Mouse (Mus musculus) right cerebral cortex, postnatal 4 days (tissue): ENCODE measurements around the gene Zranb1.
A peak's percentile ranks its signal among the peaks of the same experiment; 100 is the strongest.

Experiments used
- DNase-seq: peaks from one replicate; pipeline ENCODE4 v3.0.0-alpha.2; 2022

Gene Zranb1

GRCm38 (mm10) chr7:132931560-132932351 lies 814 bp downstream of the Zranb1 start:
- DNase-seq = peak; percentile 36

GRCm38 (mm10) chr7:132933331-132933730 lies 2.4 kb downstream of the Zranb1 start:
- DNase-seq = no peak

GRCm38 (mm10) chr7:132934743-132935142 lies 3.8 kb downstream of the Zranb1 start:
- no peak for DNase-seq

GRCm38 (mm10) chr7:132939118-132939517 lies 8.2 kb downstream of the Zranb1 start:
- DNase-seq = no peak

GRCm38 (mm10) chr7:132940569-132940968 lies 9.6 kb downstream of the Zranb1 start:
- DNase-seq = no peak

- DNase-seq = no peak
Observed at GRCm38 (mm10) chr7:132949968-132950367, 19.0 kb downstream of the Zranb1 start.

GRCm38 (mm10) chr7:132950613-132951012 lies 19.7 kb downstream of the Zranb1 start:
- DNase-seq = no peak

GRCm38 (mm10) chr7:132964395-132964794 lies 33.5 kb downstream of the Zranb1 start:
- DNase-seq = no peak

GRCm38 (mm10) chr7:132965707-132966106 lies 34.8 kb downstream of the Zranb1 start:
- no peak for DNase-seq

GRCm38 (mm10) chr7:132972079-132972478 lies 41.1 kb downstream of the Zranb1 start:
- DNase-seq = no peak

GRCm38 (mm10) chr7:132976079-132976478 lies 45.1 kb downstream of the Zranb1 start:
- DNase-seq = no peak

GRCm38 (mm10) chr7:132977981-132978380 lies 47.0 kb downstream of the Zranb1 start:
- DNase-seq = no peak

GRCm38 (mm10) chr7:132982639-132983038 lies 51.7 kb downstream of the Zranb1 start:
- no peak for DNase-seq

GRCm38 (mm10) chr7:132989839-132990238 lies 58.9 kb downstream of the Zranb1 start:
- no peak for DNase-seq

- DNase-seq = no peak
Observed at GRCm38 (mm10) chr7:132991240-132991900, 60.4 kb downstream of the Zranb1 start.

GRCm38 (mm10) chr7:132992967-132993615 lies 62.1 kb downstream of the Zranb1 start:
- DNase-seq = no peak

GRCm38 (mm10) chr7:132994120-132994519 lies 63.2 kb downstream of the Zranb1 start:
- no peak for DNase-seq

GRCm38 (mm10) chr7:132994628-132995191 lies 63.8 kb downstream of the Zranb1 start:
- DNase-seq = no peak

GRCm38 (mm10) chr7:132996391-132996790 lies 65.4 kb downstream of the Zranb1 start:
- DNase-seq = no peak

GRCm38 (mm10) chr7:132998639-132999038 lies 67.7 kb downstream of the Zranb1 start:
- no peak for DNase-seq

- DNase-seq = no peak
Observed at GRCm38 (mm10) chr7:132999061-132999460, 68.1 kb downstream of the Zranb1 start.

- DNase-seq = peak; percentile 1
Observed at GRCm38 (mm10) chr7:133001388-133001787, 70.4 kb downstream of the Zranb1 start.

GRCm38 (mm10) chr7:133002271-133002670 lies 71.3 kb downstream of the Zranb1 start:
- DNase-seq = no peak
